Mouse (Mus musculus): ENCODE measurements around the gene Syngr3. TPM values are rescaled to one million over a fixed set of nuclear protein-coding genes. Genes with fewer than 3 reads are reported as not detected.
A peak's percentile ranks its signal among the peaks of the same experiment; 100 is the strongest.

Gene Syngr3
- polyA plus RNA-seq, 1 experiment from 2014 or later: 6.9 TPM

DNA sequence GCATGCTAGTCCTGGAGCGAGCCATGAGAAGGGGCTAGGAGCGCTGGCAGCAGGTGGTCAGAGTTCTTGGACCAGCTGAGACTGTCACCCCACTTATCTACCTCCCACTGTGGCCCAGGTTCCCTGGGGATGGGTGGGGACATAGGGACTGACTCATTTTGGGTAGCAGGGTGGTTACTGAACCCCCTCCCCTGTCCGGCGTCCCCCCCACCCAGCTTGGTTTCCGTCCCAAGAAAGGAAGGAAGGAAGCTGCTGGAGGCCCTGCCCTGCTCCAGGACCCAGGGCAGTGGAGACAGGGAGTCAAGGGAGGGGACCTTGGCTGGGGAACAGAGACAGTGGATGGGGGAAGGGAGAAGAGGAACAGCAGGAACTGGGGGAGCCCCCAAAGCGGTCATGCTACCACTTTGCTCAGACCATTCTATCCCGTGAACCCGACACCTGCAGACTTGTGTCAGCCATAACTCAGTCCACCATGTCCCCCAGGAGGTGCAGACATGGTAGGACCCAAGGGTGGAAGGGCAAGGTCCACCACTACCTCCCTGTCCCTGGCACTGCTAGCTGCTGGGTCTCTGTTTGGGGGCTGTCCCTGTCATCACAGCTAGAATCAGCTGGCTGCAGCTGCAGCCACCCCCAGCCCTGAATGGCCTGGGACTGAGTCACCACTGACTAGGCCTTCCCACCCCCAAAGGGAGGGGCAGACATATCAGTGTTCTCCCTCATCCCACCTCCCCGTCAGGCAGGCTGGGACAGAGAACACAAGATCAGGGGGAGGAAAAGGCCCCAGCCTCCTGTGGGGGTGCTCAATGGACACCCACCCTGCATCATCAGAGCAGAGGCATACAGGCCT lies 44.7 kb downstream of the Syngr3 start:
- H3K27ac ChIP-seq (ENCODE audit: low read length): peak overlapping the region; percentile 79
- peak; percentile 12; the same call in 1 of the 2 replicates for ATAC-seq
- peak overlapping the region; percentile 43 for H3K9ac ChIP-seq (ENCODE audit: low read depth, low read length)
- no peaks in the 10 kb centered on the region for H3K36me3 ChIP-seq (ENCODE audit: control insufficient read depth, insufficient read depth, low read length)
- H3K4me1 ChIP-seq (ENCODE audit: control insufficient read depth, insufficient read depth, low read length): peaks cover 40% of the 10 kb centered on the region
- no peak overlapping the region for H3K4me3 ChIP-seq (ENCODE audit: low read length)
- no peaks in the 10 kb centered on the region for H3K27me3 ChIP-seq (replicated peaks; ENCODE audit: control insufficient read depth, insufficient read depth, low read length)
- no peaks in the 10 kb centered on the region for H3K9me3 ChIP-seq (ENCODE audit: control insufficient read depth, low read length)
- peak overlapping the region; percentile 29 for H3K4me2 ChIP-seq (ENCODE audit: low read depth, low read length)
- WGBS: 74% methylated on average over 9 of the region's 9 CpGs

DNA sequence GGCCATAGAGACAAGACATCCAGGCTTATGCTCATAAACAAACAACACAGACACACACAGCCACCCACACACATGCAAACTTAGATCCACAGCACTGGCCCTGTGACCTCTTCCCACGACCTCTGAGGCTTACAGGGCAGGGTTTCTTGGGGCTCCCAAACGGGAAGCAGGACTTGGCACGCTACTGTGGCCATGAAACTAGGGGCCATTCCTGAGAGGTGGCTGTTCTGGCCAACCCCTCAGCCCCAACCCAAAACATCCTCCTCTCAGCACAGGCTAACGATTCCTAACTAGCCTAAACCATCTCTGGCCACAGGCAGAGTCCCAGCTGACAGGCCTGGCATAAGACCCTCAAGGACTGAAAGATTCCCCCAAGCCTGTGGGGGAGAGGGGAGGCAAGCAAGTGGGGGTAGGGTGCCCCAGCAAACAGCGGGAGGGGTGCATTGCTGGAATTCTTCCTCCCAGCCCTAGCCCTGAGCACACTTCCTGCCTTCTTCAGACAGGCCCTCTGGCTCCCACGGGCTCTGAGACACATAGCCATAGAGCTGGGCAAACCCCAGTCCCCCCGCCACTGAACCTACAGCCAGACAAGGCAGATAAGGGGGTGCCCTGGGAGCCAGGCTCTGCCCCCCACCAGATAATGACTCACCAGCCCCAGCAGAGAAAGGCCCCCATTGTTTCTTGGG lies 45.6 kb downstream of the Syngr3 start:
- H3K9ac ChIP-seq (ENCODE audit: low read depth, low read length): peak overlapping the region; percentile 43; the same call in 1 of the 2 replicates
- H3K4me3 ChIP-seq (ENCODE audit: low read length): no peak overlapping the region
- no peaks in the 10 kb centered on the region for H3K27me3 ChIP-seq (replicated peaks; ENCODE audit: control insufficient read depth, insufficient read depth, low read length)
- 33% methylated on average over 7 of the region's 7 CpGs for WGBS
- no peaks in the 10 kb centered on the region for H3K36me3 ChIP-seq (ENCODE audit: control insufficient read depth, insufficient read depth, low read length)
- ATAC-seq: peak; percentile 37; the same call in 1 of the 2 replicates
- H3K9me3 ChIP-seq (ENCODE audit: control insufficient read depth, low read length): no peaks in the 10 kb centered on the region
- H3K4me2 ChIP-seq (ENCODE audit: low read depth, low read length): peak overlapping the region; percentile 29
- peak overlapping the region; percentile 79 for H3K27ac ChIP-seq (ENCODE audit: low read length)
- H3K4me1 ChIP-seq (ENCODE audit: control insufficient read depth, insufficient read depth, low read length): peaks cover 42% of the 10 kb centered on the region

DNA sequence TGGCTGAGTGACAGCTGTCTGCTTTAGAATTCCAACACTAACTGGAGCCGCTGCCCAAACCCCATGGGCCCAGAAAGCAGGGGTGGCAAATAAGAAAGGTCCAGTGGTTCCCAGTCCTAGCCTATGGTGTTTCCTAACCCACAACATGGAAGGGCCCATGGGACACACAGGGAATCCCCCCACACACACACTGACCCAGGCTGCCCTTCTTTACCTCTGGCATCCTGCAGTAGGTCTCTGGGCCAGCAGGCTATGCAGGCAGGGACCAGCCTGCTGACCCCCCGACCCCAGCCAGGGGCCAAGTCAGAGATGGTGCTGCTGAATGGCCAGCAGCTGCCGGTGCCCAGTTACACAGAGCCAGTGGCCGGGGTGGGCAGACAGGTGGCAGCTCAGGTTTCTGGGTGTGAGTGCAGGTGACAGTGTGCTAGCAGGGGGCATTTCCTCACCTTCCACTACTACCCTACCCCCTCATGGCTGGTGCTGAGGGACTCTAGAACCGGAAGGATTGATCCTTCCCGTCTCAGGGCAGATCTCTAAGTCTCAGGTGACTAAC lies 46.9 kb downstream of the Syngr3 start:
- Histone ChIP-seq H3K4me3 (ENCODE audit: low read length) (no peak overlapping the region), H3K27ac (ENCODE audit: low read length) (no peak overlapping the region), H3K36me3 (ENCODE audit: control insufficient read depth, insufficient read depth, low read length) (no peaks in the 10 kb centered on the region), H3K9me3 (ENCODE audit: control insufficient read depth, low read length) (no peaks in the 10 kb centered on the region), H3K27me3 (replicated peaks; ENCODE audit: control insufficient read depth, insufficient read depth, low read length) (no peaks in the 10 kb centered on the region), H3K4me2 (ENCODE audit: low read depth, low read length) (no peak overlapping the region), H3K9ac (ENCODE audit: low read depth, low read length) (no peak overlapping the region), H3K4me1 (ENCODE audit: control insufficient read depth, insufficient read depth, low read length) (peaks cover 37% of the 10 kb centered on the region)
- WGBS: 78% methylated on average over 6 of the region's 6 CpGs
- ATAC-seq: no peak

DNA sequence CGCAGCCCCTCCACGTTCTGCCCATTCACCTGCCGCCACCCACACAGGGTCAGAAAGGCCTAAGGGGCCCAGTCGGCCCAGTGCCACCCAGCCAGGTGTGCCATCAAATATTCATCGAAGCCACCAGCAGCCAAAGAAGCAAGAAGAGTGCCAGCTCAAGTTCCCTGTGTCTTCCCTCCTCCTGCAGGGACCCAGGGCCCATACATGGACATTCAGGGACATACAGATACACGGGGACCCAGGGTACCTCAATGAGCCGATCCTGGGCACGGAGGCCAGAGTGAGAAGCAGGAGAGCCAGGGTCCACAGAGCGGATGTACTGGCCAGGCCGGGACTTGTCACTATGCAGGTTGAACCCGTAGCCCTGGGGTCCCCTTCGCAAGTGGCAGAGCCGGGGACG lies 47.8 kb downstream of the Syngr3 start:
- H3K4me1 ChIP-seq (ENCODE audit: control insufficient read depth, insufficient read depth, low read length): peaks cover 37% of the 10 kb centered on the region
- no peak overlapping the region for H3K4me3 ChIP-seq (ENCODE audit: low read length)
- 91% methylated on average over 14 of the region's 14 CpGs for WGBS

DNA sequence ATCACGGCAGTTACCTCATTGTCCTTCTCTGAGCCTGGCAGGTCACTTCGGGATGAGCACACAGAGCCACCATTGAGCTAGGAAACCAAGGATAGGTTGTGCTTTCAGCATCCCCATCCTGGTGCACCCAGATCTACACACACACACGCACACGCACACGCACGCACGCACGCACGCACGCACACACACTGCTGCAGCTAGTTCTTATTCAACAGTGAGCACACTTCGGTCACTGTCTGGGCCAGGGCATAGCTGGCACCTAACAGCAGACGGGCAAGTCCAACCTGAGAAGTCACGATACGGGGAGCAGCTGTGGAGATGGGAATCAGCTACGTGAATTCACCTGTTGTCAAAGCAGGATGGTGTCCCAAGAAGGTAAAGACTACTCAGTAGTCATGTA lies 49.2 kb downstream of the Syngr3 start:
- no peak for ATAC-seq
- Histone ChIP-seq H3K4me2 (ENCODE audit: low read depth, low read length) (no peak overlapping the region), H3K4me1 (ENCODE audit: control insufficient read depth, insufficient read depth, low read length) (peaks cover 33% of the 10 kb centered on the region), H3K27ac (ENCODE audit: low read length) (peak overlapping the region; percentile 89; the same call in 1 of the 2 replicates), H3K27me3 (replicated peaks; ENCODE audit: control insufficient read depth, insufficient read depth, low read length) (no peaks in the 10 kb centered on the region), H3K4me3 (ENCODE audit: low read length) (no peak overlapping the region), H3K9ac (ENCODE audit: low read depth, low read length) (no peak overlapping the region), H3K36me3 (ENCODE audit: control insufficient read depth, insufficient read depth, low read length) (no peaks in the 10 kb centered on the region), H3K9me3 (ENCODE audit: control insufficient read depth, low read length) (no peaks in the 10 kb centered on the region)
- WGBS: 94% methylated on average over 15 of the region's 15 CpGs

More for the DNA sequence above, 47.8 kb downstream of the Syngr3 start:
- no peaks in the 10 kb centered on the region for H3K27me3 ChIP-seq (replicated peaks; ENCODE audit: control insufficient read depth, insufficient read depth, low read length)
- H3K36me3 ChIP-seq (ENCODE audit: control insufficient read depth, insufficient read depth, low read length): no peaks in the 10 kb centered on the region
- no peak for ATAC-seq
- no peak overlapping the region for H3K9ac ChIP-seq (ENCODE audit: low read depth, low read length)
- no peak overlapping the region for H3K4me2 ChIP-seq (ENCODE audit: low read depth, low read length)
- H3K27ac ChIP-seq (ENCODE audit: low read length): no peak overlapping the region
- H3K9me3 ChIP-seq (ENCODE audit: control insufficient read depth, low read length): no peaks in the 10 kb centered on the region

DNA sequence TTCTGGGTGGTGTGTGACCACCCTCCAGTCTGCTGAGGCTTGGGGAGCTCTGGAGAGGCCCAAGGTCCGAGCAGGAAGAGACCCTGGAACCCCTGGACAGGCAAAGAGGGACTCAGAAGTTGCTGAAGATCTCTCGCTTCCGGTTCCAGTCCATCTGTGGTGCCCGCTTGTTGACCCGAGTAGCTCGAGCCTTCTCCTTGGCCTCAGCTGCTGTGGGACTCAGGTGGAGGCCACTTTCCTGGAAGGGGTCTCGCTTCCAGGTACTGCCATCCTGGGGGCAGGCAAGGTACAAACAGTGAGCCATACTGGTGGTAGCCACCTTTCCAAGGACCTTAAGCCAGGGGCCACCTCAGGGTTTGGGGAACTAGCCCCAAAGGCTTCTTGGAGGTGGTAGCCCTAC lies 49.6 kb downstream of the Syngr3 start:
- H3K27ac ChIP-seq (ENCODE audit: low read length): peak overlapping the region; percentile 89
- H3K4me3 ChIP-seq (ENCODE audit: low read length): no peak overlapping the region
- no peak overlapping the region for H3K4me2 ChIP-seq (ENCODE audit: low read depth, low read length)
- no peak for ATAC-seq
- 89% methylated on average over 7 of the region's 7 CpGs for WGBS
- H3K27me3 ChIP-seq (replicated peaks; ENCODE audit: control insufficient read depth, insufficient read depth, low read length): no peaks in the 10 kb centered on the region
- peaks cover 28% of the 10 kb centered on the region for H3K4me1 ChIP-seq (ENCODE audit: control insufficient read depth, insufficient read depth, low read length)
- H3K9ac ChIP-seq (ENCODE audit: low read depth, low read length): peak overlapping the region; percentile 33; the same call in 1 of the 2 replicates
- H3K36me3 ChIP-seq (ENCODE audit: control insufficient read depth, insufficient read depth, low read length): no peaks in the 10 kb centered on the region
- H3K9me3 ChIP-seq (ENCODE audit: control insufficient read depth, low read length): no peaks in the 10 kb centered on the region

DNA sequence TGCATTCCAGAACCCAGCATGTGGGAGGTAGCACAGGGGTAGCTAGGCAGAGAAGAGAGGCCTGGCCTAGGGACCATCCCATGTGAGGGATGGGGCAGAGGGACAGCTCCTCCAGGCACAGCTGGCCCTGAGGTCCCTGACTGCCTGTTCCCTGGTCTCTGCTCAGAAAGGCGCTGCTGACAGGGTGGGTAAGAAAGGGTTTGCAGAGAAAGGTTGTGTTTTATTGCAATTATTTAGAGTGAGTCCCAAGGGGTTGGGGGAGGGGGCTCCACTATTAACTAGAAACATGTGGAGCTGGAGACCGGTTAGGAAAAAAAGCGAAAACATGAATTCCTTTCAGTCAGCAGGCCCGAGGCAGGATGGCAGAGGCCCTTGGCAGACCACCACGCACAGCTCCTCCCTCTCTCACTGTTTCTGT lies 50.2 kb downstream of the Syngr3 start:
- H3K9me3 ChIP-seq (ENCODE audit: control insufficient read depth, low read length): no peaks in the 10 kb centered on the region
- WGBS: 65% methylated on average over 5 of the region's 5 CpGs
- H3K27ac ChIP-seq (ENCODE audit: low read length): peak overlapping the region; percentile 89
- no peak for ATAC-seq
- peaks cover 23% of the 10 kb centered on the region for H3K4me1 ChIP-seq (ENCODE audit: control insufficient read depth, insufficient read depth, low read length)
- H3K4me2 ChIP-seq (ENCODE audit: low read depth, low read length): no peak overlapping the region
- H3K27me3 ChIP-seq (replicated peaks; ENCODE audit: control insufficient read depth, insufficient read depth, low read length): no peaks in the 10 kb centered on the region
- no peak overlapping the region for H3K4me3 ChIP-seq (ENCODE audit: low read length)
- H3K36me3 ChIP-seq (ENCODE audit: control insufficient read depth, insufficient read depth, low read length): no peaks in the 10 kb centered on the region
- peak overlapping the region; percentile 33; the same call in 1 of the 2 replicates for H3K9ac ChIP-seq (ENCODE audit: low read depth, low read length)

DNA sequence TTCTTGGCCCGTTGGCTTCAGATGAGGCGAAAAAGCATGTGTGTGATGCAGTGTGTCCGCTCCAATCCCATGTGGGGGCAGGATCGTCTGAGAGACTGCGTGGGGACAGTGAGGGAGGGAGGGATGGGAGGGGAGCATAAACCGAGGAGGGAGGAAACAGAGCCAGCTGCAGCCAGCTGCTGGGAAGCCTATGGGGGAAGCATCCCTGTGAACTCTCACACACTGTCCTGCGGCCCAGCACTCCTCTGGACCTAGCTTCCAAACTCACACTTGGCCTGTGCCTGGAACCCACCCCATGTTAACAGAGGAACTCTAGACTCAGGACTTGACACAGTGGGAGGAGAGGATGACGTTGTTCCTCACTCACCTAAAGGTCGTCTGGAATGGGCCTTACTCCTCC lies 50.9 kb downstream of the Syngr3 start:
- Histone ChIP-seq H3K9ac (ENCODE audit: low read depth, low read length) (0 out of 2 replicates have a peak overlapping the region, but pooled peaks have one; percentile 33), H3K4me1 (ENCODE audit: control insufficient read depth, insufficient read depth, low read length) (peaks cover 16% of the 10 kb centered on the region; the same call in 1 of the 2 replicates)
- WGBS: 47% methylated on average over 9 of the region's 9 CpGs

DNA sequence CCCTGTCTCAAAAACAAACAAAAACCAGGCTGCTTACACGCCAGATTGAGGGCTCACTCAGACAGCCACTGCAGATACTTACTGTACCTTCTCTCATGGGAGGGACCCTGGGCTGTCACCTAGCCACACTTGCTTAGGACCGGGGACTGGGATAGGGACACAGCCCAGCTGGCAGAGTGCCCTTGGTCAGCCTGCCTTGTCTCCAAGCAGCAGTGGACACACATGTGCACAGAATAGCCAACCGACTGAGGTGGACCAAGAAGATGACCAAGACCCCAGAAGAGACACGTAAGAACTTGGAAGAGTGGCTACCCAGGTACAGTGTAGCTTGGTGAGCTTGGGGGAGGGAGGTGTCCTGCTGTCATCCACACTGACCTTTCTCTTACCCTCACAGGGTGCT lies 51.5 kb downstream of the Syngr3 start:
- no peak for ATAC-seq
- H3K9ac ChIP-seq (ENCODE audit: low read depth, low read length): no peak overlapping the region
- H3K4me3 ChIP-seq (ENCODE audit: low read length): no peak overlapping the region
- H3K4me1 ChIP-seq (ENCODE audit: control insufficient read depth, insufficient read depth, low read length): peaks cover 19% of the 10 kb centered on the region; the same call in 1 of the 2 replicates
- H3K36me3 ChIP-seq (ENCODE audit: control insufficient read depth, insufficient read depth, low read length): no peaks in the 10 kb centered on the region
- H3K9me3 ChIP-seq (ENCODE audit: control insufficient read depth, low read length): no peaks in the 10 kb centered on the region
- WGBS: 93% methylated on average over 4 of the region's 4 CpGs
- no peaks in the 10 kb centered on the region for H3K27me3 ChIP-seq (replicated peaks; ENCODE audit: control insufficient read depth, insufficient read depth, low read length)
- H3K27ac ChIP-seq (ENCODE audit: low read length): peak overlapping the region; percentile 62
- no peak overlapping the region for H3K4me2 ChIP-seq (ENCODE audit: low read depth, low read length)

More for the DNA sequence above, 50.9 kb downstream of the Syngr3 start:
- no peak overlapping the region for H3K4me2 ChIP-seq (ENCODE audit: low read depth, low read length)
- H3K27me3 ChIP-seq (replicated peaks; ENCODE audit: control insufficient read depth, insufficient read depth, low read length): no peaks in the 10 kb centered on the region
- H3K36me3 ChIP-seq (ENCODE audit: control insufficient read depth, insufficient read depth, low read length): no peaks in the 10 kb centered on the region
- H3K4me3 ChIP-seq (ENCODE audit: low read length): no peak overlapping the region
- ATAC-seq: peak; percentile 86
- peak overlapping the region; percentile 89 for H3K27ac ChIP-seq (ENCODE audit: low read length)
- H3K9me3 ChIP-seq (ENCODE audit: control insufficient read depth, low read length): no peaks in the 10 kb centered on the region
